Mouse (Mus musculus): ENCODE measurements around the gene Sec22b. TPM values are rescaled to one million over a fixed set of nuclear protein-coding genes. Genes with fewer than 3 reads are reported as not detected.

The Sec22b gene
- polyA plus RNA-seq, 1 experiment from 2014 or later: 122 TPM

GRCm38 (mm10) chr3:97911093-97911492 lies 10.1 kb downstream of the Sec22b start:
- H3K27ac ChIP-seq: no peak overlapping the region
- H3K4me2 ChIP-seq: no peak overlapping the region
- ATAC-seq (ENCODE audit: insufficient number of reproducible peaks, insufficient read depth, low FRiP score, low TSS enrichment, low read depth): no peak
- no peak overlapping the region for H3K4me3 ChIP-seq (replicated peaks)
- no peaks in the 10 kb centered on the region for H3K9me3 ChIP-seq
- H3K4me1 ChIP-seq (replicated peaks): no peaks in the 10 kb centered on the region
- H3K27me3 ChIP-seq: no peaks in the 10 kb centered on the region
- peaks cover 54% of the 10 kb centered on the region for H3K36me3 ChIP-seq
- H3K9ac ChIP-seq (replicated peaks): no peak overlapping the region
- 71% methylated on average over 7 of the region's 7 CpGs for WGBS

DNA sequence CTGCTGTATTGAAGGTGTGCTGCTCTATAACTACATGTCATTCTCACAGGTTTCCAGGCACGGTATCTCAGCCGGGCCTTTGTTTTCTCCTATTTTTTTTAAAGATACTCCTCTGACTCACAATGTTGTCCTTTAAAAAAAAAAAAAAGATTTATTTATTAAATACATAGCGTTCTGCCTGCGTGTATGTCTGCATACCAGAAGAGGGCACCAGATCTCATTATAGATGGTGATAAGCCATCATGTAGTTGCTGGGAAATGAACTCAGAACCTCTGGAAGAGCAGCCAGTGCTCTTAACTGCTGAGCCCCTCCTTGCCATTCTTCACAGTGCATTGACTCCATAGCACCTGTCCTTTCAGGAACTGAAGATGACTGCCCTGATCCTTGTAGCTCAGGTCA lies 14.1 kb downstream of the Sec22b start:
- ATAC-seq (ENCODE audit: insufficient number of reproducible peaks, insufficient read depth, low FRiP score, low TSS enrichment, low read depth): no peak
- Histone ChIP-seq H3K27me3 (no peaks in the 10 kb centered on the region), H3K4me3 (replicated peaks) (no peak overlapping the region), H3K9ac (replicated peaks) (no peak overlapping the region), H3K4me1 (replicated peaks) (no peaks in the 10 kb centered on the region), H3K36me3 (peaks cover 72% of the 10 kb centered on the region), H3K27ac (no peak overlapping the region), H3K9me3 (no peaks in the 10 kb centered on the region), H3K4me2 (no peak overlapping the region)
- 79% methylated on average over 4 of the region's 4 CpGs for WGBS

DNA sequence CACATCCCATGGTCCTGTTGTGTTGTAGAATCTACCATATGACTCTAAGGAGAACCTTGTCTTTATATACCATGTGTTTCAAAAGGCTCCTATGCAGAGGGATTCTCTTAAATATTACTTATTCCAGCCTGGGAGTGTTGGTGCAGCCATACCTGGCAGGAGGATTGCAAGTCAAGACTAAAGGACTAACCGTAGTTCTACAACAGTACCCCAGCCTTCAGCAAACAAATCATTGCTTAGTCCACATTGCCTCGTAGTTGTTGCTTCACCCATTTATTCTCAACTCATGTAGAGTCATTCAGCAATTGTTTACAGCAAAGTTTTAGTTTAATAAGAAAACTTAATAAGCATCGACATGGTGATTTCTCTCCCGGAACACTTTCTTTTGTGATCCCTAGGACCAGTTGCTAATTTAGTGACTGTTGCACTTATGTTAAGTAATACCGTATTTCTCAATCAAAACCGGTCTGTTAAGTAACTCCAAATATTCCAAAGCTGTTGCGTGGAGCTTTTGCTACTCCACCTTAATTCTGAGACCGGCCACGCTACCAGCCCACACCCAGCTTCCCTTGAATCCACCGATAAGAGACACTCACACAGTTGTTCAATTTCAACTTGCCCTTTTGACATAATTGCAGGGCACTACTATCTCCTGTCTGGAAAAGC lies 18.0 kb downstream of the Sec22b start:
- H3K4me2 ChIP-seq: no peak overlapping the region
- no peak overlapping the region for H3K9ac ChIP-seq (replicated peaks)
- 95% methylated on average over 10 of the region's 10 CpGs for WGBS
- peaks cover 89% of the 10 kb centered on the region for H3K36me3 ChIP-seq
- H3K27me3 ChIP-seq: no peaks in the 10 kb centered on the region
- no peak for ATAC-seq (ENCODE audit: insufficient number of reproducible peaks, insufficient read depth, low FRiP score, low TSS enrichment, low read depth)
- H3K4me1 ChIP-seq (replicated peaks): no peaks in the 10 kb centered on the region
- H3K9me3 ChIP-seq: no peaks in the 10 kb centered on the region
- no peak overlapping the region for H3K4me3 ChIP-seq (replicated peaks)
- H3K27ac ChIP-seq: no peak overlapping the region

- Histone ChIP-seq H3K27me3 (no peaks in the 10 kb centered on the region), H3K36me3 (peaks cover 34% of the 10 kb centered on the region), H3K4me2 (no peak overlapping the region), H3K9me3 (no peaks in the 10 kb centered on the region), H3K4me1 (replicated peaks) (peaks cover 6% of the 10 kb centered on the region), H3K27ac (no peak overlapping the region), H3K4me3 (replicated peaks) (no peak overlapping the region), H3K9ac (replicated peaks) (no peak overlapping the region)
- no peak for ATAC-seq (ENCODE audit: insufficient number of reproducible peaks, insufficient read depth, low FRiP score, low TSS enrichment, low read depth)
- 84% methylated on average over 2 of the region's 2 CpGs for WGBS
Observed at GRCm38 (mm10) chr3:97925246-97925645, 24.3 kb downstream of the Sec22b start.

DNA sequence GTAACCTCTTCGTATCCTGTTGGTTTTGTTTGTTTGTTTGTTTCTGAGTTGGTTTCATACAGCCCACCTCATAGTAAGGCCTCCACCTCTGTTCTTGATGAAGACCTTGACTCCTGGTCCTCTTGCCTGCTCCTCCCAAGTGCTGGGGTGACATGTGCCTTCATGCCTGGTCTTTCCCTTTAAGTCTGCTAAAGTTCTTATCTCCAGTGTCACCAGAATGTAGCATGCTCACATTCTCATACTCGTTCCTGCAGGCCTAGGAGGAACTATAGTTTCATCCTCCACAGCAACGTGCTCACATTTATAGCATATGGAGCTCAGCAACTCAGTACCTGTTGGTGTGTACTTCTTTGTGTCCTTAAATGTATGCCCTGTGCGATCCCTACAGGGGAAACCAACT lies 26.3 kb downstream of the Sec22b start:
- Histone ChIP-seq H3K9ac (replicated peaks) (no peak overlapping the region), H3K9me3 (no peaks in the 10 kb centered on the region), H3K27ac (no peak overlapping the region), H3K4me3 (replicated peaks) (no peak overlapping the region), H3K4me1 (replicated peaks) (peaks cover 25% of the 10 kb centered on the region), H3K4me2 (no peak overlapping the region), H3K36me3 (peaks cover 19% of the 10 kb centered on the region), H3K27me3 (0 out of 2 replicates have a peak, but pooled peaks cover 3% of the 10 kb centered on the region)
- WGBS: 72% methylated on average over 4 of the region's 4 CpGs
- ATAC-seq (ENCODE audit: insufficient number of reproducible peaks, insufficient read depth, low FRiP score, low TSS enrichment, low read depth): no peak

- 0 out of 2 replicates have a peak, but pooled peaks have one; percentile 42 for ATAC-seq (ENCODE audit: insufficient number of reproducible peaks, insufficient read depth, low FRiP score, low TSS enrichment, low read depth)
- no peak overlapping the region for H3K4me3 ChIP-seq (replicated peaks)
- H3K9me3 ChIP-seq: no peaks in the 10 kb centered on the region
- 57% methylated on average over 9 of the region's 9 CpGs for WGBS
- no peak overlapping the region for H3K4me2 ChIP-seq
- peaks cover 1% of the 10 kb centered on the region; the same call in 1 of the 2 replicates for H3K36me3 ChIP-seq
- H3K4me1 ChIP-seq (replicated peaks): peaks cover 41% of the 10 kb centered on the region
- H3K9ac ChIP-seq (replicated peaks): no peak overlapping the region
- H3K27me3 ChIP-seq: peaks cover 6% of the 10 kb centered on the region; the same call in 1 of the 2 replicates
- H3K27ac ChIP-seq: no peak overlapping the region
Observed at GRCm38 (mm10) chr3:97928968-97929858, 28.2 kb downstream of the Sec22b start.

DNA sequence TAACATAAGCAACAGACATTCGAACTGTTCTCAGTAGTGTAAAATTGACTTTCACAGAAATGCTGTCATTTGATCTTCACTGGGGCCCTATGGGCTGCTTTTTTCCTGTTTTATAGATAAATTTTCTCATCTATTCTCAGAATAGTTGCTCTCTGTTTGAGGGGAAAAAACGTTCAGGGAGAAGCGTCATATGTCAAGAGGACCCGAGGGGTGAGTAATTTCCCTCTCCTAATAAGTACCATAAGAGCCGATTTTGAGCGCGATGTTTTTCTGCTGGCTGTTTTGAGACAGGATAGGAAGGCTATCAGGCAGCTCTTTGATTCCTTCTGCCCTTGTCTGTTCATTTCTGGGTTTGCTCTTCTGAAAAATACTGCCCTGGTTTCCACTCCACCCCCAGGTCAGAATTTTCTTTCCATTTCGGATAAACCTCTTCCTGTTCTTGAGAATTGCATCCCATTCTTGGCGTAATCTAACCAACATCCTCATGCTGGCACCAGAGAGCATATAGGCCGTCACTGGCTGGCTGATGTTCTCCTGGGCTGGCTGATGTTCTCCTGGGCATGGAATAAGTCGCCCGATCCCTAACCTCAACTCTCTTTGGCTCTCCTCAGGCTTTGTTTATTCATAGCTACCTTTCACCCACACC lies 29.3 kb downstream of the Sec22b start:
- Histone ChIP-seq H3K27me3 (peaks cover 6% of the 10 kb centered on the region; the same call in 1 of the 2 replicates), H3K4me1 (replicated peaks) (peaks cover 46% of the 10 kb centered on the region), H3K4me2 (no peak overlapping the region), H3K9me3 (no peaks in the 10 kb centered on the region), H3K9ac (replicated peaks) (no peak overlapping the region), H3K4me3 (replicated peaks) (no peak overlapping the region), H3K27ac (no peak overlapping the region), H3K36me3 (no peaks in the 10 kb centered on the region)
- no peak for ATAC-seq (ENCODE audit: insufficient number of reproducible peaks, insufficient read depth, low FRiP score, low TSS enrichment, low read depth)
- 40% methylated on average over 12 of the region's 12 CpGs for WGBS

DNA sequence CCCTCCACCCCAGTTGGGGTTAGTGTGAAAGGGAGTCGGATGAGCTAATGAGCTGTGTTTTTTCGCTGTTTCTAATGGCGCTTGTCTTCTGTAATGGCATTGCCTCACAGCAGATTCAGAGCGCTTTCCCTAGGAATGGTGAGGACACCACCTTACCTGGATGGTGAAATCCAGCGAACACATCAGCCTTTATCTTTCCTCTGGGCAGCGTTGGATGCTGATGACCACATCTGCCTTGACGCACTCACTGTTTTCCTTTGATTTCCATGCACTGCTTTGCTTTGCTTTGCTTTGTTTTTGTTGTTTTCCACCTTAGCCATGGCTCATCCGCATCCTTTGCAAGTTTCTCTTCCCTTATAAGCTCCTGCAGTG lies 29.8 kb downstream of the Sec22b start:
- Histone ChIP-seq H3K27ac (no peak overlapping the region), H3K4me1 (replicated peaks) (peaks cover 50% of the 10 kb centered on the region), H3K4me2 (no peak overlapping the region), H3K9ac (replicated peaks) (no peak overlapping the region), H3K36me3 (no peaks in the 10 kb centered on the region), H3K27me3 (peaks cover 6% of the 10 kb centered on the region; the same call in 1 of the 2 replicates), H3K9me3 (no peaks in the 10 kb centered on the region), H3K4me3 (replicated peaks) (no peak overlapping the region)
- WGBS: 76% methylated on average over 8 of the region's 8 CpGs
- no peak for ATAC-seq (ENCODE audit: insufficient number of reproducible peaks, insufficient read depth, low FRiP score, low TSS enrichment, low read depth)

- H3K27ac ChIP-seq: no peak overlapping the region
- 62% methylated on average over 7 of the region's 7 CpGs for WGBS
Observed at GRCm38 (mm10) chr3:97931310-97931885, 30.4 kb downstream of the Sec22b start.

DNA sequence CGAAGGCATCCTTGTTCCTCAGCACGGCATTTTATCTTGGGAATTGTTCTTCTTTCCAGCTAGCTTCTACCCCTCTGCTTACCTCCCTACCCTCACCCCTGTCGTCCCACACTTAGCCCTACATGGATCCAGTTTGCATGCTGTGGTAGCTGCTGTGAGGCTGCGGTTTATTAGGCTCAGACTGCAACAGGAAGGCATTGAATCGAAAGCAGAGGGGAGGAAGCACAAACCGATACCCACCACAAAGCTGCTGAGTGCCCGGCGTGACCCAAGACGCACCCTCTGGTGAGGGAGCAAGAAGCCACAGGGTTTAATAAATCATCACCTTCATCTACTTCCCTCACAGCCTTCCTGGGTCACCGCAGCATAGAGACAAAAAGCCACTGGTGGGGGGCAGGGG lies 31.1 kb downstream of the Sec22b start:
- Histone ChIP-seq H3K9me3 (no peaks in the 10 kb centered on the region), H3K36me3 (no peaks in the 10 kb centered on the region), H3K4me1 (replicated peaks) (peaks cover 50% of the 10 kb centered on the region), H3K27me3 (peaks cover 6% of the 10 kb centered on the region; the same call in 1 of the 2 replicates), H3K9ac (replicated peaks) (peak overlapping the region; percentile 40; the same call in 1 of the 2 replicates), H3K4me2 (peak overlapping the region; percentile 50), H3K27ac (no peak overlapping the region), H3K4me3 (replicated peaks) (peak overlapping the region; percentile 17; the same call in 1 of the 2 replicates)
- no peak for ATAC-seq (ENCODE audit: insufficient number of reproducible peaks, insufficient read depth, low FRiP score, low TSS enrichment, low read depth)
- 9% methylated on average over 10 of the region's 10 CpGs for WGBS

More at GRCm38 (mm10) chr3:97931310-97931885, 30.4 kb downstream of the Sec22b start:
- H3K4me3 ChIP-seq (replicated peaks): no peak overlapping the region
- H3K4me2 ChIP-seq: peak overlapping the region; percentile 50
- no peaks in the 10 kb centered on the region for H3K9me3 ChIP-seq
- peaks cover 6% of the 10 kb centered on the region; the same call in 1 of the 2 replicates for H3K27me3 ChIP-seq
- no peak for ATAC-seq (ENCODE audit: insufficient number of reproducible peaks, insufficient read depth, low FRiP score, low TSS enrichment, low read depth)
- H3K4me1 ChIP-seq (replicated peaks): peaks cover 50% of the 10 kb centered on the region
- no peak overlapping the region for H3K9ac ChIP-seq (replicated peaks)
- no peaks in the 10 kb centered on the region for H3K36me3 ChIP-seq

GRCm38 (mm10) chr3:97932771-97933170 lies 31.8 kb downstream of the Sec22b start:
- 43% methylated on average over 11 of the region's 11 CpGs for WGBS
- ATAC-seq (ENCODE audit: insufficient number of reproducible peaks, insufficient read depth, low FRiP score, low TSS enrichment, low read depth): no peak
- Histone ChIP-seq H3K9me3 (no peaks in the 10 kb centered on the region), H3K9ac (replicated peaks) (no peak overlapping the region), H3K4me2 (peak overlapping the region; percentile 50), H3K36me3 (no peaks in the 10 kb centered on the region), H3K27me3 (peaks cover 6% of the 10 kb centered on the region; the same call in 1 of the 2 replicates), H3K27ac (no peak overlapping the region), H3K4me1 (replicated peaks) (peaks cover 50% of the 10 kb centered on the region), H3K4me3 (replicated peaks) (no peak overlapping the region)
